Mouse (Mus musculus): ENCODE data around the gene Naaladl1.

Naaladl1 gene

DNA sequence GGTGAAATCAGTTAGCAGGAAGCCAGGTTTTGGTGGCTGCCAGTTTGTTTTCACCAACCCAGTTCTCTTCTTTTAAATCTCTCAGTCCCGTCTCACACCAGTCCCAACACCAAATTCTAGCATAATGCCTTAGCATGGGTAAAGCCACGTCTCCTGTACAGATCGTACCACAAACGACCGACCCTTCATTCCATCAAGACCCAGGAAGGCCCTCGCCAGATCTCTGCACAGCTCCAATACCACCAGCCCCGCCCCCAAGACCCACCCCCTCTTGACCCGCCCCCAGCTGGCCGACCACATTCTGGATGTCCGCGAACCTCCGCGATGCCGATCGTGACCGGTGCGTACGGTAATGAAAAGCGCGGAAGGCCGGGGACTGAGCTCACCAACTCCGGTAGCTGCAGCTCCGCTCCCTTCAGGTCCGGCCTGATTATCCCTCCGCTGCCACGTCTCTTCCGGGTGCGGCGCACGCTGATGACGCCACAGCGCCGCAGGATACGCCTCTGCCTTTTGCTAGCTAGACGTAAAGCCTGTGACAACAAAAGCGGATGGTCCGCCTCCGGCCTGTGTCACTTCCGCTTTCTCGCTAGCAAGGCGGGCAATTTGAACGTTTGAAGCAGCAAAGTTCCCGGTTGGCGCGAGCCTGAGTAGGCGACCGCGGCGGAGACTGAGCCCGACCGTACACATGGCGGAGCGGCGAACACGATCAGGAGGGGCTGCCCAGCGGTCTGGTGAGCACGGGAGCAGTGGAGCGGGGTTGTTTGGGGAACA is 20.9 kb upstream of the Naaladl1 start, which contains the start of the genes Zfpl1 and Cdca5:
Zfpl1 (minus strand) TSS at position 479 of the 771 bp plus-strand sequence.
Cdca5 (plus strand) TSS at position 506 of the 771 bp plus-strand sequence.
- DNase-seq (ENCODE audit: low spot score): peak; percentile 96

GRCm38 (mm10) chr19:6085417-6085879 is 20.1 kb upstream of the Naaladl1 start:
- DNase-seq (ENCODE audit: low spot score): peak; percentile 58

GRCm38 (mm10) chr19:6088841-6089240 is 16.7 kb upstream of the Naaladl1 start:
- no peak for DNase-seq (ENCODE audit: low spot score)

DNA sequence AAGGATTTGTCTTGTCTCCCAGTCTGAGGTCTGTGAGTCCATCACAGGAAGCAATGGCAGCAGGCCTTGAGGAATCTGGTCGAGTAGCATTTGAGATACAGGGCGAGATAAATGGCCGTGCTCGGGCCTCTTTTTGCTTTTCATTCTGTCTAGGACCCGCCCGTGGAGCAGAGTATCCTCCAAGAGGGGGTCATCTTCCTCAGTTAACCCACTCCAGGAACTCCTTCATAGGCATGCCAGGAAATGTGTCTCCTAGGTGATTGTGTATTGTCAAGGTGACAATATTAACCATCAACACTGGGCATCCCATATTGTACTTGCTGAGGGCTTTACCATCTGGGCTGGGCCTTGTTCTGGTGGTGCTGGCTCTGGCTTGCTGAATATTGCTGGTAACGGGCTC is 11.5 kb upstream of the Naaladl1 start, which contains the start of gene AC131692.1:
AC131692.1 (plus strand) TSS at position 301 of the 400 bp plus-strand sequence.
- DNase-seq (ENCODE audit: low spot score): no peak

GRCm38 (mm10) chr19:6097847-6098246 is 7.7 kb upstream of the Naaladl1 start:
- DNase-seq (ENCODE audit: low spot score): no peak

GRCm38 (mm10) chr19:6101186-6101585 is 4.4 kb upstream of the Naaladl1 start:
- no peak for DNase-seq (ENCODE audit: low spot score)

GRCm38 (mm10) chr19:6102169-6102853 is 3.3 kb upstream of the Naaladl1 start:
- no peak for DNase-seq (ENCODE audit: low spot score)

DNA sequence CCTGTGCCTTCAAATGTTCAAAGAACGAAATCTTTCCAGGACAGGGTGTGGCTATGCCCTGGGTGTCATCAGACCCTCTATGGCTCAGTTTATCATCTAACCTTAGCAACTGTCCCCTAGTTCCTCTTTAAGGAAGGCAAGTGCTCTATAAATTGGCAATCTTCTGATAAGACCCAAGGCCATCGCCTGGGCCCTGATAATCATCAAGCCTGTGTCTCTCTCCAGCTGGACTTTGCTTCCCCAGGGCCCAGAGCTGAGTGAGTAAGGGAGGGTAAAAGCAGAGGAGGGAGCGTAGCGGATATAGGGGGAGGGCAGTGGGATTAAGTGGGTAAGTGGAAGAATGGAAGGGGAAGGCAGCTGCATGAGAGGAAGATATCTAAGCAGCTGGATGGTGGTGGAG is 1.1 kb upstream of the Naaladl1 start:
- no peak for DNase-seq (ENCODE audit: low spot score)

- no peak for DNase-seq (ENCODE audit: low spot score)
Measured at GRCm38 (mm10) chr19:6113116-6113515, 7.5 kb downstream of the Naaladl1 start.

DNA sequence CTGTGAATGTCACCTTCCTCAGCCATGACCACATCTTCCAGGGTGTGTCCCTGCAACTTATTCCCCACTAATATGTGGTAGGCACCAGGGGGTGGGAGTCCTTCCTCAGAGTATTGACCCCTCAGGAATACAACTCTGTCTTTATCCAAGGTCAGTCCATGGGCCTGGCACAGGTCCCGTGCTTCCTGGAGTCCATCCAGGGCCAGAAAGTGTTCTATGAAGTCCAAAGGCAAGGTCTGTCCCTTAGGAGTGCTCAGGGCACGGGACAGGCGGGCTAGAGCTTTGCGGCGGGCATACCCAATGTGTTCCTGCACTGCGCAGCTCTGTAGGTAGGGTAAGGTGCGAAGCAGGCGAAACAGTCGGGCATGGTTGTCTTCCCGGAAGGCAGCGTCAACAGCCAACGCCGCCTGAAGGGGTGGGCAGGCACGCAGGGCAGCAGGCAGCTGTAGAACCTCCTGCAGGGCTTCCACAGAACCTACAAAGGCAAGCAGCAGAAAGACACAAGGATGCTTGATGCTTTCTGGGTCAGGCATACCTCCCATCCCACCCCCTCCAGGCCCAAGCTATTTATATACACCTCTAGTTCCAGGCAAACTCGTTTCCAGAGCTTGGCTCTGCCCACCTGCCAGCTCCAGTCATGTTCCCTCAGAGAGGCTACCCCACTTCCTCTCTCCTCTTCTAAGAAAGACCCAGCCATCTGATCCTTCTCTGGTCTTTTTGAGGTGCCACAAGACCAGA is 10.7 kb downstream of the Naaladl1 start:
- DNase-seq (ENCODE audit: low spot score): no peak

GRCm38 (mm10) chr19:6117346-6117985 is 11.9 kb downstream of the Naaladl1 start:
- no peak for DNase-seq (ENCODE audit: low spot score)

DNA sequence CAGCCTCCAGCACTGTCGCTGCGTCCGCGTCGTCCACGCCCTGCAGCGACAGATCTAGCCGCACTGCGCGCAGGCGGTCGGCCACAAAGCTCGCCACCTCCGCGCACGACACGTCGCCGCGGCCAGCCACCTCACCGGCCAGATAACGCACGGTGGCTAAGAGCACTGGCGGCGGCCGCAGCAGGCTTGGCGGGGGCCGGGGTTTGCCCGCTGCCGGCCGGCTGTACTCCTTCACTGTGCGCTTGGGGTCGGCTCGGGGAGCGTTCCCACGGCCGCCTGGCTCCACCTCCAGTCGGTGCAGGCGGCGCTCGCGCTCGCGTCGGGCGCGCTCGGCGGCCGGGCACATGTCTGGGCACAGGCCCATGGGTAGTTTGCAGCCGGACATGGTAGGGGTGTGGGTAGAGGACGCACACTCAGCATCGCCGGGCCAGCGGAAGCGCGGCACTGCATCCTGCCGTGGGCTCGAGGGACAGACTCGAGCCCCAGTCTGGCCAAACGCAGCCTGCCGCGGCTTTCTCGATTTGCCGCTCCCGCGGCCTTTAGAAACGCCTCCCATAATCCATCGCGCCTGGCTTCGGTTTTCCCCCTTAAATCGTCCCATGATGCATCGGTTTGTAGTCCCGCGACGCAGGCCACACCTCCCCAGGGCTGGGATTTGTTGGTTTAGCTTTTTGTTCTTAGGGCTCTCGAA is 12.5 kb downstream of the Naaladl1 start, which contains the start of gene Sac3d1:
Sac3d1 (minus strand) TSS at position 665 of the 691 bp plus-strand sequence.
- peak; percentile 88 for DNase-seq (ENCODE audit: low spot score)

DNA sequence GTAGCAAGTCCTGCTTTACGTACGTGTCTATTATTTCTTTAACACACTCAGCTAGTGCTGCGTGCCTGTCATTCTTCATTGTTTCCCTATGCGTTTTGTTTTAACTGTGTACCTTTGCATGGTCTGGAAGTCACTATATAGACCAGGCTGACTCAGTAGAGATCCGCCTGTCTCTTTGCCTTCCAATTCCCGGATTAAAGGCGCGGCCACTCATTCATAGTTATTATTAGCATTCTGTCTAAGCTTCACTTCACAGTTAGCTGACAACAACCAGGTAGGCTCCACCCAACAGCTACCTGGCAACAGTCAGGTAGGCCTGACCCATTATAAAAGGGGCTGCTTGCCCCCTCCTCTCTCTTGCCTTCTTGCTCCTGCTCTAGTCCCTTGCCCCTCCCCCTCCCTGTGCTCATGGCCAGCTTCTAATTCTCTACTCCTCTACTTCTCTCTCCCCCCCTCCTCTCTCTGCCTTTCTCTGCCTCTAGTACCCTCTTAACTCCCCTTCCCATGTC is 13.1 kb downstream of the Naaladl1 start:
- no peak for DNase-seq (ENCODE audit: low spot score)

DNA sequence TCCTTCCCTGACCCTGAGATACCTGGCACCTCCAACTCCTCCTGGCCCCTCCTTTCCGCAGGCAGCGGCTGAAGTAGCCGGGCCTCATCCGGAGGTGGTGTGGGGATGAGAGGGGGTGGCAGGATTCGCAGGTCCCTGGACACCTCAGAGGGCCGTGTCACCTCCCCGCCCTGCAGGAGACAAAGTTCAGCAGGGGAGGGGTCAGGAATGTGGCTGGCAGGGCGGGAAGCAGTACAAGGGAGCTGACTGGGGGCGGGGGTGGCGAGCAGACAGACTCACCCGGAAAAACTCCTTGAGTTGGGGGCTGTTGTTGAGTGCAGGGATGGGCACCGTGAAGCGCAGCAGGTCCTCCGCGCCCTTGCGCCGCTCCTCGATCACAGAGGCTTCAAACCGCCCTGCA is 16.2 kb downstream of the Naaladl1 start:
- DNase-seq (ENCODE audit: low spot score): no peak

DNA sequence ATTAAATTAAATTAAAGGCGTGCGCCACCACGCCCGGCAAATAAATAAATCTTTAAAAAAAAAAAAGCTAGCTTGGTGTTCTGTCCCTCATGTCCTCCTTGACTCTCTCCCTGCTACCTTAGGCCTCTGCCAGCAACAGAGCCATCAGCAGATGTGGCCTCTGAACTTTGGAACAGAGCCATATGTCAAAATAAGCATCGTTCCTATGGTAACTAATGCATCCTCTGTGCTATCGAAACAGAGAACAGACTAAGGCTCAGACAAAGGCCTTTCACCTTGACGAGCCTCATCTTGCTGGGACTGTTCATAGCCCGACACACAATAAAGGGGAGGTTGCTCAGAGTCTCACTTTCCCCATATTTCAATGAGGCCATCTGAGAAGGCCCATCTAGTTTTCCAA is 17.7 kb downstream of the Naaladl1 start:
- no peak for DNase-seq (ENCODE audit: low spot score)

DNA sequence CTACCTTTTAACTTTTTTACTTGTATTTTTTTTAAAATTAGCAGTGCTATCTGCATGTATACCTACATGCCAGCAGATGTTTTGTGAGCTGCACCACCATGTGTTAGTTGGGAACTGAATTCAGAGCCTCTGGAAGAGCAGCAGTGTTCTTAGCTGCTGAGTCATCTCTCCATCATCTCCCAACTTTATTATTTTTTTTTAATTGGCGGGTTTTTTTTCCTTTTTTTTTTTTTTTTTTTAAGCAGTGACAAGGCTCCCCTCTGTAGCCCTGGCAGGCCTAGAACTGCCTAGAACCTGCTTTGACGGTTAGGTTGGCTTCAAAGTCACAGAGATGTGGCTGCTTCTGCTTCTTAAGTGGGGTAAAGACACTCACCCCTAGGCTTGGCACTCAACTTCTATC is 19.3 kb downstream of the Naaladl1 start:
- no peak for DNase-seq (ENCODE audit: low spot score)

GRCm38 (mm10) chr19:6126289-6126688 is 20.7 kb downstream of the Naaladl1 start:
- DNase-seq (ENCODE audit: low spot score): peak; percentile 61

GRCm38 (mm10) chr19:6126789-6127580 is 21.4 kb downstream of the Naaladl1 start:
- DNase-seq (ENCODE audit: low spot score): no peak

DNA sequence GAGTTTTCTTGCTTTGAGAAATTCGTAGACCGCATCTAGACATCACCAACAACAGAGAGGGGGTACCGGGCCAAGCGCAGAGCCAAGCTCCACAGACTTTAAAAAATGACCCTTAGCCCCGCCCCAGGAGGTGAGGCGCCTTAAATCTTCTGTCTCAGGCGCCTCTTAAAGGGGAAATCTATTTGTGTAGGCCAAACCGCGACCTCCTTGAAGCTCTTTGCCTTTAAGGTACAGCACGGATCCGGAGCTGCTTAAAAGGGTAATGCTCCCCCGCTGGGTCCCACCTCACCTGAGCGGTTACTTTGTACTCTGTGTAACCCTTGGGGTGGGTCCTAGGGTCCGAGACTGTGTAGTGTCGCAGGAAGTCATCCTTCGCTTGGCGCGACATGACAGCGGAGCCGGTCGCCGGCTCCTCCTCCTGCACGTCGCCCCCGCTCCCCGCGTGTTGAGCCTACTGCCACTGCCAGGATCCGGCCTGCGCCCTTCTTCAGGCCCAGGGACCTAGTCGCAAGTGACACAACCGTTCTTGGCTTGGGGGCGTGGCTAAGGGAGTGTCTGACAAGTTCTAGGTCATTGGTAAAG is 22.3 kb downstream of the Naaladl1 start, which contains the start of gene Snx15:
Snx15 (minus strand) TSS at position 545 of the 582 bp plus-strand sequence.
- peak; percentile 96 for DNase-seq (ENCODE audit: low spot score)
